Mouse (Mus musculus): ENCODE measurements around the gene Ago3.

Gene Ago3

DNA sequence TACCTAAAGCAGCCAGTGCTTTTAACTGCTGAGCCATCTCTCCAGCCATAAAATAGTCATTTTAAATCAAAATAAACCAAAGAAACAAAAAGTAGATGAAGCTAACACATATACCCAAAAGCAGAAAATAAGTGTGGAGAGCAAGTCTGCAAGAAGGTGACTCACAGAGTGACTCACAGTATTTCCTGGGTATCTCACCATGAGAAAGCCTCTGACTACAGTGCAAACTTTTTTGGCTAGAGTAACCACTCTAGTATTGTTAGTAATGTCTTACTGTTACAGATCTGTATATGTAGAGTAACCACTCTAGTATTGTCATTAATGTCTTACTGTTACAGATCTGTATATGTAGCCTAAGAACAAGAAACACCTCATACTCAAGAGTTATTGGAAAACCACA, 13.6 kb downstream of the Ago3 start:
- no peak for DNase-seq

DNA sequence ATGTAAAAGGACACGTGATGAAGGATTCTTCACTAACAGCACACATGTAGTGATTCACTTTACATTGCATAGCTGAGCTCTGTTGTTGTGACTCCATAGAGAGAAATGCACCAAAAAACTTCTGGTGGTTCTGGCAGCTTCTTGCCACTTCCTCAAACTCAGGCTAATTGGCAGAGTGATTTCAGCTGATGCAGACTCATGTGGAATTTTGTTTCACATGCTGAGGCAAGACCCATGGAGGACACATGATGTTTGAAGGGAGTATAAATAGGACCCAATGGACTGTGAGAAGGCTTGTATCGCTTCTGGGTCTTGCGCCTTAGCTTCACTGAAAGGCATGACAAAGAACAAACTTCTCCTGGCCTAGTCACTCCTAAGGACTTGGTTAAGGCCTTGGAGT, 16.8 kb downstream of the Ago3 start:
- no peak for DNase-seq

DNA sequence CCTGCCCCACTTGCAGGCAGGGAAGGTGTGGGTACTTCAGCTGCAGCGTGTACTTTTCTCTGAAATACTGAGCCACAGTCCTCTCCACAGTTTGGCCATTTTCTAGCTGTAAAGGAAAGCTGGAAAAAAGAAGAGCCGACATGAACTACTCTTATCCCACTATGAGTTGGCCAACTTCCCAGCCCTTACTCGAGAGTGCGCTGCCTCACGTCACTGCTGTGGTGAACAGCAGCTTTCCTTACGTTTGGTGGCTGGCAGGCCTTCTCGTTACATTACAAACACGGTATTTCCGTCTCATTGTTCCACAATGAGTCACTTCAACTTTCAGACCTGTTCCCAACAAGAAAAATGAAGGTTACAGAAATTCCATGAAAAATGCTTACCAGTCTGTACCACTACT, 57.9 kb downstream of the Ago3 start:
- DNase-seq = no peak

- no peak for DNase-seq
Observed at GRCm38 (mm10) chr4:126360069-126360468, 69.3 kb downstream of the Ago3 start.

DNA sequence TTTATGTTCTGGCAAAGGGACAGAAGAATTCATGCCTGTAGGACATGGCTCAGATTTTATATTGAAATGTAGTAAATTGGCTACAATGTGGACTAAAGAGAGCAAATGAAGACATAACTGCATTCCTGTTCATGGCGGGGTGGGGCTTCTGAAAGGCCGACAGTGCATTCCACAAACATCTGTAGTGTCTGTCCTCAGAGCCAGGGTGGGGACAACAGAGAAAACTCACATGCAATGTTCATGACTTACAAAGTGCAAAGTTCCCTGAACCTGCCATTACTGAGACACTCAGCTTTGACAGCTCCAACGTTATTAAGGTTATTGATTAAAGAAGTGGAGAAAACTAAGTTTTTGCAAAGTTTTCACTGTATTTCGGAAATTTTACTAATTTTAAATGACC, 85.9 kb downstream of the Ago3 start:
- peak in 1 of 2 experiments; percentile 19 for DNase-seq

DNA sequence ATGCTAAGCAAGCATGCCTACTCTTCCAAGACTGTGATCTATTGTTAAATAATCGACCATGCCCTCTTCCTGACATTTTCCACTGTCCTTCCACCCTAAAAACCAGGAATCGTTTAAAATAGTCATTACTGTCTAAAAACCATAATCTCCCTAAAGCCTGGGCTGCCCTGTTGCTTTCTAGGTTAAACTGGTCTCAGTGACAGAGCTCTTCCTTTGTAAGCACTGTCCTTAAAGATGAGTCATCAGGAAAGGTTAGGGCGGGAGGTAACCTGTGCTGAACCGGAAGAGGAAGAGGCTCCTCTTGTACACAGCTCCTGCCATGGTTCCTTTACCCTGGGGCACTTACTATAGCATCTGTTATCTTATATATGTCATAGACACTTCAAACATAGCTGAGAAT, 89.9 kb downstream of the Ago3 start:
- DNase-seq = no peak

GRCm38 (mm10) chr4:126332358-126332757, 97.0 kb downstream of the Ago3 start:
- DNase-seq = no peak

- DNase-seq = no peak
Observed at GRCm38 (mm10) chr4:126331751-126332150, 97.6 kb downstream of the Ago3 start.

- DNase-seq = no peak
Observed at GRCm38 (mm10) chr4:126330295-126330694, 99.1 kb downstream of the Ago3 start.

DNA sequence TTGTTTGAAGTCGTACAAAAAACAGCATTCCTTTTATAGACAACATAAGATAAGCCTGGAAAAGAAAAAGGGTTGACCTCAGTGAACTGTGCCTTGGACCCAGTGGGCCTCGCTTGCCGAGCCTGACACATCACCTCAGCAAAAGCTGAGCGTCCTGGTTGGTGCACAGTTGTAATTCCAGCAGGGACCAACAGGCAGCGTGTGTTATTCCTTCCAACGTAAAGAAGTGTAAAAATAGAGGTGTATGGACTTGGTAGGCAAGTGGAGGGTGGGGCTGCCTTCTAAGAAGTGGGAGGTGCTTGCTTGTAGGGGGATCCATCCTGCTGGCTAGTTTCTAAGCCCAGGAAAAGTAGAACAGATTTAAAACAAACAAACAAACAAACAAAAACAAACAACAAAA, 103.3 kb downstream of the Ago3 start:
- DNase-seq = no peak

DNA sequence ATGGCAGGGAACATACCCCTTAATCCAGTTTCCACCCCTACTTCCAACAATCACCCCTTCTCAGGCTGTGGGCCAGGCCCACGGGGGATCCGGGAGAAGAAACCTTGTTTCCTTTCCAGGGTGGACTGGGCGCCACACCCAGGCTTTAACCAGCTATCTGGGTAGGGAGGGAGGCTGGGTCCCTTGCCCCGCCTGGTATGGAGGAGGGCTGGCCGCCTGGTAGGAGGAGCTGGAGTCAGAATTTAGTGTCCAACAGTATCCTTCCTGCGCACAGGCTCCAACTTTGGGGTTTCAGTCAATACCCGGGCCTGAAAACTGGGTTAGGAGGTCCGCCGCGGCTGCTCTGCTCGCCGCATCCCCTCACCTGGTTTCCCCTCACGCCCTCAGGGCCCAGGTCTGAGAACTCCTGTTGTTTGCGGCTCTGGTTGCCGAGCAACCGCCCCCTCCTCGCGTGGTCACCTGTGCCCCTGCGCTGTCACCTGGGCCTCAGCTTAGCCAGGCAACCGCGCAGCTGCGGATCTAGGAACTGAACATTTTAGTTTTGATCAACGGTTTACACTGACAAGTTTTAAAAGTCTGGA, 104.0 kb downstream of the Ago3 start, which contains the start of gene Tekt2:
Gene Tekt2 (minus strand): TSS at position 408 of the 581 bp plus-strand sequence.
- no peak for DNase-seq

DNA sequence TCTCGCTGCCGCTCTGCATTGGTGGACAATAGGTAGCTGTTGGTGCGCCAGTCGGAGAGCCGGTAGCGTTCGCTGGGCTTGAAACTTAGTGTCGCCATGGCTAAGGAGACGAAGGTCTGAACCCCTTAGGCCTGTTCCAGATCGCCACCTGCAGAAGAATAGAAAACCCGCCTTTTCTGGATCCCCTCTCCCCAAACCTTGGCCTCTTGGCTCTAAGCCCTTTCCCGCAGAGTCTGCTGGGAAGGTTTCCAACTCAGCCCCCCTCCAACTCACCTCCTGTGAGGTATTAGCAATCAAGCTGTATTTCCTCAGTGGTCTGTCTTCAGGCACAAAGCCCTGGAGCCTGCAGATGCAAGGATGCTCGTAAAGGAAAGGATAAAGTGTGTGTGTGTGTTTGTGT, 104.5 kb downstream of the Ago3 start:
- no peak for DNase-seq

DNA sequence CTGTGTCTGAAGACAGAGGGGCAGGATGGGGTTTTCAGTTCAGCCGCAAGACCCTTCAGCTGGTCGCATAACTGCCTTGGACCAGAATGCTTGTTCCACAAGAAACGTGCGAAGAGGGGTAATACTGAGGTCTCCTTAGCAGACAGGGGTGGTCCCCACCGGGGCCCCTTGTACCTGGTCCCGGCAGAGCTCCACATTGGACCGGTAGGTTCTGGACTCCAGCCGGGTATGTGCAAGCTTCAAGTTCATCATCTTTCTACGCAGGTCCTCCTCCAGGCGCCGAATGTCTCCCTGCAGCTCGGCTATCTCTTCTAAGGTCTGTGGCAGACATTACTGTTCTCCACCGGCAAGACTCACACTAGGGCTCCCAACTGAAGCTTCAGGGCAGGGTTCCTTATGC, 106.7 kb downstream of the Ago3 start:
- DNase-seq = no peak

GRCm38 (mm10) chr4:126321854-126322511, 107.4 kb downstream of the Ago3 start:
- no peak for DNase-seq

DNA sequence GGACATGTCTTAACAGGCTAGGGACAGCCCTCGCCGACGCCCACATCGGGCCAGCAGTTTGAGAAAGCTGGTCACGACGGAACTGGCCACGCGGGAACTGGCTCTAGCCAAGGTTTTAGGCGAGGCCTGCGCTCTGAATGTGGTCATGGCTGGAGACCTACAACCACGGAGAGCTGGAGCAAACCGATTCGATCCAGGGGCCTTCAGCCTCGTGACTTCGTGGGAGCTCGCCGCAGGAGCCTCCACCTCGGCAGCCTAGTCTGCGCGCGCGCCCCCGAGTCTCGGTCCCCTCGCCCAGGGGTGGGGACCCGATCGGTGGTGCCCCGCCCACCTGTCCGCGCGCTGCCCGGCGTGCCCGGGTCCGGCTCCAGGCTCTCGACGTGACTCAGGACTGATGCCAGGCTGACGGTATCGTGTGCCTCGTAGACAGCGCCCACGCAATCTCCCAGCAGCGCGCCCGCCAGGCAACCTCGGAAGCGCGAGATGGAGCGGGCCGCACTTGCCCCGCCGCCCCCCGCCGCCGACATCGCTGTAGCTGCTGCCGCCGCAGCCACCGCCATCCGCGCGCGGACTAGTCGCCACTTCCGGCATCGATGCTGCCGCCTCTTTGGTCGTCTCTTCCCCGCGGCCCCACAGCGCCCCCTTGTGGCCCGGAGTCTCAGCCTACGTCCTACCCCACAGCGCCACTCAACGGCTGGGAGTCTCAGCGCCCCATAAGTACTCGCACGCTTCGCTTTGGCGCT, 108.1 kb downstream of the Ago3 start, which contains the start of gene Adprhl2:
Gene Adprhl2 (minus strand): TSS at position 593 of the 743 bp plus-strand sequence.
- DNase-seq = peak; percentile 95 to 98

GRCm38 (mm10) chr4:126319806-126320205, 109.5 kb downstream of the Ago3 start:
- no peak for DNase-seq

DNA sequence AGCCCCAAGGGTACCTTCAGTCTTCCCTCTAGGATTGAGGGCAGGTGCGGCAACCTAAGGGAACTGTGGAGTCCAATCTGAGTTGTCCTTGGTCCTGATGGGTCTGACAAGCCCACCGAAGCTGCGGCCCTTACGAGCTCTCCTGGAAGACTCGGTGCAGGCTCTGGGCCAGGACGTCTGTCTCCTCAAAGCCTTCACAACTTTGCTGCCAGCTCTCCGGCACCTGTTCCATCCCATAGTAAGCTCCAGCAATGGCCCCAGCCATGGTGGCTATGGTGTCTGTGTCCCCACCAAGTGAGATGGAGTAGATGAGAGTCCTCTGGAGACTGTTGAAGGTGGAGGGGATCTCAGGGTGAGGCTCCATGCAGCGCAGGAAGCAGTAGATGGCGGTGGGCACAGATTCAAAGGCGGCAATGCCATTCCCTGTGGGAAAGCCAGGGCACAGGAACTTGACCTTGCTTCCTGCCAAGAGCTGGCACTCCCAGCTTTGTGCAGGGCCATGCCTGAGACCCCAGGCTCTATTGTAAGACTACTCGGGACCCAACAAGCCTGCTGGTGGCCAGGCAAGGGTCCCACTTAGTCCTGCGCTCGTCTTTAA, 112.8 kb downstream of the Ago3 start:
- no peak for DNase-seq

GRCm38 (mm10) chr4:126315931-126316330, 113.4 kb downstream of the Ago3 start:
- DNase-seq = peak in 1 of 2 experiments; percentile 42

GRCm38 (mm10) chr4:126314393-126314792, 115.0 kb downstream of the Ago3 start:
- peak; percentile 75 to 76 for DNase-seq

DNA sequence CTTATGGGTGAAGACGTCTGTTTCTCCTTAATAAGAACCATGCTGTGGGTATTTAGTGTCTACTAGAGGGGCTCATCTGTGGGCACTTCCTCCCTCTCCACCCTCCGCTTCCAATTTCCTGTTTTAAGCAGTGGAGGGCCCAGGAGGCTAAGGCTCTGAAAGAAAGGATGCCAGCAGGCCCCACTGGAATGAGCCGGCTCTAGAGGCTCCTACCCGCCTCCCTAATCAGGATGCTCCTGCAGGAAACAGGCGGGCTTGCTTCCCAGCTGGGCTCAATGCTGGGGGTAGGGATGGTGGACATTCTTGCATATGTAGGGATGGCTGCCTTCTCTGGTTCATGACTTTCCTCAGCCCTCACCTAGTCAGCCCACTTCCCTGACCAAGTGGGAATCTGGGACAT, 116.2 kb downstream of the Ago3 start:
- no peak for DNase-seq

DNA sequence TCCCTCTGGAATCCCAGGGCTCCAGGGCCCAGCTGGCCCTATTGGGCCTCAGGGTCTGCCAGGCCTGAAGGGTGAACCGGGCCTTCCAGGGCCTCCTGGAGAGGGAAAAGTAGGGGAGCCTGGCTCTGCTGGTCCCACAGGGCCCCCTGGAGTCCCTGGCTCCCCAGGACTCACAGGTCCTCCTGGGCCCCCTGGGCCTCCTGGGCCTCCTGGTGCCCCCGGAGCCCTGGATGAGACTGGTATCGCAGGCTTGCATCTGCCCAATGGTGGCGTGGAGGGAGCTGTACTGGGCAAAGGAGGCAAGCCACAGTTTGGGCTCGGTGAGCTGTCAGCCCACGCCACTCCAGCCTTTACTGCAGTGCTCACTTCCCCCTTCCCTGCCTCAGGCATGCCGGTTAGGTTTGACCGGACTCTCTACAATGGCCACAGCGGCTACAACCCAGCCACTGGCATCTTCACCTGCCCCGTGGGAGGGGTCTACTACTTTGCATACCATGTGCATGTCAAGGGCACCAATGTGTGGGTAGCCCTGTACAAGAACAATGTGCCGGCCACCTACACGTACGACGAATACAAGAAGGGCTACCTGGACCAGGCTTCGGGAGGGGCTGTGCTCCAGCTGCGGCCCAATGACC, 117.7 kb downstream of the Ago3 start:
- no peak for DNase-seq

DNA sequence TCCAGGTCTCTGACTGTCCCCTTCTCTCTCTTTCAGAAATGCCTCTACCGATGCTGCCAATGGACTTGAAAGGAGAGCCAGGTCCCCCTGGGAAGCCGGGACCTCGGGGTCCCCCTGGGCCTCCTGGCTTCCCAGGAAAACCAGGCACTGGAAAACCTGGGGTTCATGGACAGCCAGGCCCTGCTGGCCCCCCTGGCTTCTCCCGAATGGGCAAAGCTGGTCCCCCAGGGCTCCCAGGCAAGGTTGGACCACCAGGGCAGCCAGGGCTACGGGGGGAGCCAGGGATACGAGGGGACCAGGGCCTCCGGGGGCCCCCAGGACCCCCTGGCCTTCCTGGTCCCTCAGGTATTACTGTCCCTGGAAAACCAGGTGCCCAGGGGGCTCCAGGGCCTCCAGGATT, 119.0 kb downstream of the Ago3 start:
- no peak for DNase-seq

DNA sequence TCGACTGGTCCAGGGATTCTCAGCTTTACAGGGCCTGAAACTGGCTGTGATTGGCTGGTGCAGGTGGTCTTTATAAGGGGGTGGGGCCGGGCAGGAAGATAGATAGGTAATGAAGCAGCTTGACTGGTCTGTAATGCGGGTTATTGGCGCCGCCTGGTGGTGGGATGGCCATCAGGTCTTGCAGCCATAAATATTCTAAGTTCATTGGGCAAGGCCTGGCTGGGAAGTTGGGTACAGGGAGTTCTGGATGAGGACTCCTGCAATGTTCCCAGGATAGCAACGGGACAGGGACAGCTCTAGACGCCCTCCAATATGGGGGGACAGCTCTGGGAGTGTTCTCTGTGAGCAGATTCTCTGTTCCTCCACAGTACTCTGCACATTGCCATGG, 119.4 kb downstream of the Ago3 start:
- peak; percentile 75 to 89 for DNase-seq
